Mouse (Mus musculus): ENCODE results near the gene Rrp7a.

The Rrp7a gene

GRCm38 (mm10) chr15:83122566-83123145 is at the start of gene Rrp7a:
Gene Rrp7a (minus strand): TSS chr15:83122801.
- peak; percentile 95 for DNase-seq

GRCm38 (mm10) chr15:83171712-83172481 is 49.3 kb upstream of the Rrp7a start:
- peak; percentile 98 for DNase-seq

- no peak for DNase-seq
Observed at GRCm38 (mm10) chr15:83170956-83171659, 48.5 kb upstream of the Rrp7a start.

- no peak for DNase-seq
Observed at GRCm38 (mm10) chr15:83169772-83170722, 47.4 kb upstream of the Rrp7a start.

DNA sequence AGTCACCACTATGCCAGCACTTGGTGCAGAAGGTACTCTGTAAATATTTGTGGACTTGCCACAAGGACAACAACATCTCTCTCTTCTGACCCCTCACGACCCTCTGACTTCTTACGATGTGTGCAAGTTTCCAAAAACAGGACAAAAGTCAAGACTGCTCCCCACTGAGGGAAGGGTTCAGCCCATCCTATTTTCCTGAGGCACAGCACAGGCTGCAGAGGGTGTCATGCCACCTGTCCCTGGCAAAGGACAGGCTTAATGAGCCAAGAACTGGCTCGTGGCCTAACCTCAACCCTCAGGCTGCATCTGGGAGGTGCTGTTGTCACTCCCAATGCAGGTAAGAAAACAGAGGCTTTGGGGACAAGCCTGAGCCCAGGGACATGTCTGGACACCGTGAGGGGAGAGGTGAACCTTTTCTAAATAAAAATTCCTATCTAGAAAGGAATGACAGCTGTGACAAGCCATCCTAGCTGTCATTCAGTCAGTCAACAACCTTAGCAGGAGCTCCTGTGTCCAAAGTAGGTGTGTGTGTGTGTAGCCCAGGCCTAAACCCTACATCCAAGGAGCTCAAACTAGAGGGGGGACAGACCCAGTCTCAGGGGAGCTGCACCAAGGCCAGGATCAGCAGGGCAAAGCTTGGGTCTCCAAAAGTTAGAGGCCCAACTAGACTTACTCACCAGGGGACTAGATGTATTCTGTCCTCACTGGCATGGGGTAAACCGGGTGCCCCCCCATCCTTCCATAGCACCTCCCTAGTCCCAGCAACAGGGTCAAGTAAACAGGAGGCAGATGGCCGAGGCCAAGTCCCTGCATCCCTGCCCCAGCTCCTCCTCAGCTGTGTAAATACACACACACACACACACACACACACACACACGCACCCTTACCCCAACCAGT is 46.5 kb upstream of the Rrp7a start:
- no peak for DNase-seq

DNA sequence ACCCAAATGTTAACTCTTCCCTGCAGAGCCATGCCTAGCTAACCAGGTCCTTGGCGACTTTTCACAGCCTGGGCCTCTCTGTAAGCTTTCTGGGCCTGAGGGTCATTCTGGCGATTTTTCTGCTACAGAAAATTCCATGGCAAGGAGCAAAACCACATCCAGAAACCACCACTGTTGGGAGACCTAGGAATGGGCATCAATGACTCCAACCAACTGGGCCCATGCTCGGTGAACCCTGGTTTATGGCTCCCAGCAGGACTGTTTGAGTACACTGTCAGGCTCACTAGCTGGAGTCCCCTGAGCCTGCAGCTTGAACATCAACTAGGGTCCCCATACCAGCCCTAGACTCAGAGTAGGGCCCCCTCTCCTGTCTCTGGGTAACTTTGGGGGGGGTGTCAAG is 45.7 kb upstream of the Rrp7a start:
- DNase-seq, result no peak

DNA sequence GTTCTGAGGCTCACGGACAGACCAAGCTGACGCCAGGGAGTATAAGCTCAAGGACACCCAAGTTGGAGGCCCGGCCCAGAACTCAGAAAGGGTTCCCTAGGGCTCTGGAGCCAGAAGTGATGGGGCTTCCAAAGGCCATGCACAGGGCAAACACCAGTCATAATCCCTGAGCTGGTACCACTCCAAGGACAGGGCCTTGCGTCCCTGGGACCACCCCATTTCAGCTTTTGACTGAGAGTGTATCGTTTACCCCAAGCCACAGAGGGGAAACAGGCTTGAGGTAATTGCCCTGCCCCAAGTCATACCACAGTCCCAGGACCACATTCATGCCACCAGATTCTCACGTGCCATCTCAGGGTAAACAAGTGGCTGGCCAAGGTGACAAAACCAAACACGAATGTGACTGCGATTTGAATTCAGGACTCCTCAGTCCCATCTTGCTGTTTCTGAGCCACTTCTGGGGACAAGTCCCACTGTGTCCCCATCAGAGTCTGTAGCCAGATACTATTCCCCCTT is 45.0 kb upstream of the Rrp7a start:
- no peak for DNase-seq

DNA sequence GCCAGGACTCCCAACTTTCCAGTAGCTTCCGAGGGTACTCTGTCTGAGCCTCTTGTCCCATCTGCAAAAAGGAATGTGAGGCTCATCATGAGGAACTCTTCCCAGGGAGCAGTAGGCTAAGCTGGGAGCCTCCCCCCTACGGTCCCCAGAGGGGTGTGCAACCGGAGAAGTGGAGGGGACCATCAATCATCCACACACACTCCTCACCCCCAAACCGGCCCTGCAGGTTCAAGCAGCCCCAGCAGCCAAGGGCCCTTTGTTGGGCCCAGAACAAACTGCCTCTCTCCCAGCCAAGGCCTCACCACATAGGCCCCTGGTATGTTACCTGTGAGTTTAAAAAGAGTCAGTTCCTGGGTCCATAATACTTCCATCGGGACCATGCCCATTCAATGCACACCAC is 44.5 kb upstream of the Rrp7a start:
- no peak for DNase-seq

- DNase-seq, result no peak
Observed at GRCm38 (mm10) chr15:83166642-83167041, 44.0 kb upstream of the Rrp7a start.

DNA sequence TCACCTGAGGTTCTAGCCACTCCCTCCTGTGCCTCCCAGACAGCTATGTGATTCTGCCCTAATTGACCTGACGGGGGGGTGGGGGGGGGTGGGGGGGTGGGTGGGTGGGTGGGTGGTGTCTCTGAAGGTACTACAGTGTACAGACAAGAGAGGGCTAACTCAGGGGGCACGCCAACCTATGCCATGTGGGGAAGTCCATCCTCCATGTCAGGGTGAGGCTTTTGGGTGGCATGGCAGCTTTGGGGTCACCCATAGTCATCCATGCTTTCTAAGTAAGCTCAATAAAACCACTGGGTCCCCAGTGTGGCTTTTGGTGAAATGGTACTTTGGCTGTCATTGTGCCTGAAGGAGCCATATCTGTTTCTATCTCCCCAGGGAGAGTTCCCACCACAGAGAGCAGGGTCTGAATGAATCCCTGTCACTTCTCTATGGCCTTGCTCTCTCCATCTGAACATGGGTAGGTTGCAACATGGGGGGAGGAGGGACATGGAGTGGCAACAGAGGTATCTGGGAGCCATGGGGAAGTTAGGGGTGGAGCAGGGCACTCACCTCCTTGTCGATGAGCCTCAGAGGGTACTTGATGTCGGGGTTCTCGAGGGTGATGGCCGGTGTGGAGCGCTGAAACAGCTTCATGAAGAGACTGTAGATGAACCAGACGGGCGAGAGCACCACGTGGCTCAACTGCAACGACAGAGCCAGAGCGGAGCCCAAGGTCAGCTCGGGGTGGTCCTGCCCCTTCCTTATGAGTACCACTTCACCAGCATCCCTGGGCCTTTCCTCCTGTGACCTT is 43.1 kb upstream of the Rrp7a start:
- no peak for DNase-seq

DNA sequence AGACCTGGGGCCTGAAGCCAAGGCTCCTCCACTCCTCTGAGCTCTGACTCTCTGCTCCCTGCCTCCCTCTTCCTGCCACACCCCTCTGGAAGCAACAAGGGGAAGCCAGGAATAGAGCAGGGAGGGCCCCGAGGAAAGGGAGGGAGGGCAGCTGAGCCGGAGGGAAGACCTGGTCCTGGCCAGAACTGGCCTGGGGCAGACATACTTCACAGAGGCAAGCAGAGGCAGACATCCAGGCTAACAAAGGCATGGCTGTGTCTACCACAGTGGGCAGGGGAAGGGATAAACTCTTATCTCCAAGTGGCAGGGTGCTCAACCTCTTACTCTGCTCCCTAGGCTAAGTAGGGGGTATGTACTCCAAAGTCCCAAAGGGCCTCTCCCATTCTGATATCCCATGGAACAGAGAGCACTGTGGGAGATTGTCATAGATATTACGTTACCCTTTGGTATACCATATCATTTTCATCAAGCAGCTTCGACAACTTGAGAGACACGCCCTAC is 42.4 kb upstream of the Rrp7a start:
- no peak for DNase-seq

DNA sequence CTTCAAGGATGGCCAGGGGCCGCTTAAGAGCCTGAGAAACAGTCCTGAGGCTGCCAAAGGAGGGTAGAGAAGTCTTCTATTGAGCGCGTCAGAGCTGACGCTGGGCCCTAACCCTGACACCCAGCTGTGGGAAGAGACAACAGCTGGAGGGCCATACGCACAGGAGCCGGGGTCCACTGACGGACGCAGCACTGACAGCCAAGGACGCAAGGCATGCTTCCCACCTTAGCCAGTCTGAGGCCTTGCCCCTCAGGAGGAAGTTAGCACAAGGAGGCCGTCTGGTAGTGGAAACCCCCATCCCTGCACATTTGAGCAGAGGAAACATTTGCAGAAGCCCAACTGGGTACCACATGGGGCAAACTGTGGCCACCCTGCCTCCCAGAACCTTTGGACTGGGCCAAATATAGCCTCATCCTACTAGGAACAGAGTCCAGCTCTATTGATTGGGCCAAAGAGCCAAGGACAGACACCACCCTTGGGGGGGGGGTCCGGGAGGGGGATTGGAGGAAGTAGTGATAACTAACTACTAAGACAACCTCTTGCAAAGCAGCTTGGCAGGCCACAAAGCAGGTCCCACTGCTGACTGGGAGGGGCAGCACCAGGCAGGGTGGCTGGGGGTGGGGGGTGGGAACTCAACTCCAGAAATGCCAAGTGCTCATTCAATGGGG is 40.4 kb upstream of the Rrp7a start:
- DNase-seq, result no peak

GRCm38 (mm10) chr15:83162001-83162400 is 39.4 kb upstream of the Rrp7a start:
- no peak for DNase-seq

GRCm38 (mm10) chr15:83161062-83161748 is 38.6 kb upstream of the Rrp7a start:
- DNase-seq, result no peak

- no peak for DNase-seq
Observed at GRCm38 (mm10) chr15:83160561-83160960, 38.0 kb upstream of the Rrp7a start.

DNA sequence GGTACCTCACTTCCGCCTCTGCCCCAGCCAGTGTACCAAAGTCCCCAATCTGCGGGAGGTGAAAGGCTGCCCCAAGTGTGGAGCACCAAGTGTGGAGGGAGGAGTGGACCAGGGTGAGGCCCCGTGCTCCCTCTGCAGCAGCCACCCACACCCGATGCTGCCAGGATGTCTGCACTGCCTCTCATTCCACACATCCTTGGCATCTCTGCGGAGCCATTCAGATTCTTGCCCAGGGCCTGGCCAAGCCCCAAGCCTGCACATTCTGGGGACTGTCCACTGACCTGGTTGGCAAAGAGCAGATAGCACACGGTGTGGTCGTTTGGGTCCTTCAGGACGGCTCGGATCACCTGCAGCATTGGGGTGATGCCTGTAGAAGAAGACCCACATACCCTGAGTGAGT is 37.2 kb upstream of the Rrp7a start:
- no peak for DNase-seq

- no peak for DNase-seq
Observed at GRCm38 (mm10) chr15:83158587-83159160, 36.1 kb upstream of the Rrp7a start.

- DNase-seq, result no peak
Observed at GRCm38 (mm10) chr15:83157667-83158064, 35.1 kb upstream of the Rrp7a start.

Data from right cerebral cortex, adult 18-20 months (tissue).